Mouse (Mus musculus): ENCODE results near the gene Tdrd9. TPM values are rescaled to one million over a fixed set of nuclear protein-coding genes. Genes with fewer than 3 reads are reported as not detected.
A peak's percentile ranks its signal among the peaks of the same experiment; 100 is the strongest.

Tdrd9 gene
- polyA plus RNA-seq, 1 experiment from 2014 or later, result 0.18 TPM

DNA sequence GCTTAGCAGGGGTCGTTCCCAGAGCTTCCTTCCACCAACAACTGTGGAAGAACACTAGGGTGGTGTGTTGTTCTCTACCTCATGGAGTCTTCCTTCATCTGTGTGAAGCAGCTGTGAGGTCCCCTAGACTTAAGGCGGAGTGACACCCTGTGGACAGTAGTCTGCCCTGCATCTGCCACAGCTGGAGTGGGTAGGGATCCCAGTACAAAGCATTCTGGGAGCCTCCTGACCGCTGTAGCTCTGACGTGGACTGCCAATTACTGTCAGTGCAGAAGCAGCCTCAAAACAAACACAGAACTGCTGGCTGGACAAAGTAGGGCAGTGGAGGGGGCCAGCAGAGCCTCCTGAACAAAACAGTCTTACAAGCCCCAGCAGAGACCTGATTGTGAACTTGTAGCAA is 129.7 kb downstream of the Tdrd9 start:
- no peak overlapping the region for H3K4me2 ChIP-seq
- no peaks in the 10 kb centered on the region for H3K27me3 ChIP-seq (ENCODE audit: insufficient read depth, low read length)
- DNase-seq (peak; percentile 54), ATAC-seq (ENCODE audit: insufficient read depth) (no peak)
- TF ChIP-seq CTCF (IDR thresholded peaks at IDR 0.05; ENCODE audit: low read depth), result peak; percentile 50
- H3K27ac ChIP-seq (ENCODE audit: low read depth), result no peak overlapping the region
- H3K9ac ChIP-seq, result no peak overlapping the region
- peaks cover 3% of the 10 kb centered on the region; the same call in 1 of the 2 replicates for H3K4me1 ChIP-seq (ENCODE audit: insufficient read depth)
- no peaks in the 10 kb centered on the region for H3K9me3 ChIP-seq (ENCODE audit: low read depth, low read length)
- no peak overlapping the region for H3K4me3 ChIP-seq (ENCODE audit: low read depth, low read length)
- WGBS, result 41% methylated on average over 4 of the region's 4 CpGs
- H3K36me3 ChIP-seq (ENCODE audit: insufficient read depth), result no peaks in the 10 kb centered on the region

- no peak for TF ChIP-seq CTCF (IDR thresholded peaks at IDR 0.05; ENCODE audit: low read depth)
- Histone ChIP-seq H3K4me3 (ENCODE audit: low read depth, low read length) (no peak overlapping the region), H3K27ac (ENCODE audit: low read depth) (no peak overlapping the region), H3K27me3 (ENCODE audit: insufficient read depth, low read length) (no peaks in the 10 kb centered on the region), H3K9me3 (ENCODE audit: low read depth, low read length) (no peaks in the 10 kb centered on the region), H3K36me3 (ENCODE audit: insufficient read depth) (no peaks in the 10 kb centered on the region), H3K4me1 (ENCODE audit: insufficient read depth) (no peaks in the 10 kb centered on the region), H3K9ac (no peak overlapping the region), H3K4me2 (no peak overlapping the region)
- ATAC-seq (ENCODE audit: insufficient read depth) (no peak), DNase-seq (no peak)
- WGBS, result 81% methylated on average over 5 of the region's 5 CpGs
Measured at GRCm38 (mm10) chr12:112103179-112103578, 131.8 kb downstream of the Tdrd9 start.

DNA sequence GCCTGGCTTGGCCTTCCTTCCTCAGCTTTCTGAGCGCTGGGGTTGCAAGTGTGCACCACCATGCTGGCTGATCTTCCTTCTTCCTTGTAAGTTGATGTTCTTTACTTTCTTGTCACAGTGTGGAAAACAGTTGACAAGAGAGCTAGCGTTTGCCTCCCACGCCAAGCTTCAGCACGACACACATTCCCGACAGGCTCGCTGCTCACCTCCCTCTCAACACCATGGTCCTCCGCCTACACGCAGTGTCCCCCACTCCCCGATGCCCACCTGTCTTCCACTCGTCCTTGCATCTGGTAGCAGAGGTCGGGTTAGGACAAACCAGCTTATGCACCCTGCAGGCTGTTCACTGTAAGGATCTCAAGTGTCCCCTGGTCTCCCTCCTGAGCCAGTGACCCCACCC is 133.5 kb downstream of the Tdrd9 start:
- Histone ChIP-seq H3K27me3 (ENCODE audit: insufficient read depth, low read length) (no peaks in the 10 kb centered on the region), H3K9ac (no peak overlapping the region), H3K4me1 (ENCODE audit: insufficient read depth) (no peaks in the 10 kb centered on the region), H3K4me2 (no peak overlapping the region), H3K9me3 (ENCODE audit: low read depth, low read length) (no peaks in the 10 kb centered on the region), H3K36me3 (ENCODE audit: insufficient read depth) (no peaks in the 10 kb centered on the region), H3K27ac (ENCODE audit: low read depth) (no peak overlapping the region), H3K4me3 (ENCODE audit: low read depth, low read length) (no peak overlapping the region)
- ATAC-seq (ENCODE audit: insufficient read depth) (no peak), DNase-seq (no peak)
- WGBS, result 83% methylated on average over 11 of the region's 11 CpGs
- TF ChIP-seq CTCF (IDR thresholded peaks at IDR 0.05; ENCODE audit: low read depth), result no peak

GRCm38 (mm10) chr12:112106541-112106971 is 135.2 kb downstream of the Tdrd9 start, which contains the start of gene Aspg:
Aspg (plus strand) TSS chr12:112106679.
- no peaks in the 10 kb centered on the region for H3K27me3 ChIP-seq (ENCODE audit: insufficient read depth, low read length)
- peak; percentile 90 for ATAC-seq (ENCODE audit: insufficient read depth)

DNA sequence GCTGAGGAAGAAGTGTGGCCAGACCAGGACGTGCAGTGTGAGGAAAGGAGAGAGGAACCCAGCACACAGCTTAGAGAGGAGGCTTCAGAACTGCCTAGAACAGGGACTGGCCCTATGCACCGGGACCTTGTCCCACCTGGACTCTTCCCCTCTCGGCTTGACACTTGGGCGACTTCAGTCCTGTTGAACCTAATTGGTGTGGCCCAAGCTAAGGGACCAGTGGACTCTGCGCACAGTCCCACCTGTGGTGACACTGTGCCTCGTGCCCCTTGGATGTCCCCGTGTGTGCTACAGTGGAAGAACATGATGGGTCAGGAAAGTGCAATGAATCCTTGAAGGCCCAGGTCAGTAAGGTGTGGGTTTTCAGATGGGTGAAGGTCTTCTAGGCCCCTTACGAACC is 136.3 kb downstream of the Tdrd9 start:
- WGBS, result 92% methylated on average over 8 of the region's 8 CpGs
- H3K9me3 ChIP-seq (ENCODE audit: low read depth, low read length), result no peaks in the 10 kb centered on the region
- H3K4me2 ChIP-seq, result no peak overlapping the region; the same call in 1 of the 2 replicates
- H3K36me3 ChIP-seq (ENCODE audit: insufficient read depth), result no peaks in the 10 kb centered on the region
- H3K4me1 ChIP-seq (ENCODE audit: insufficient read depth), result no peaks in the 10 kb centered on the region
- no peaks in the 10 kb centered on the region for H3K27me3 ChIP-seq (ENCODE audit: insufficient read depth, low read length)
- H3K27ac ChIP-seq (ENCODE audit: low read depth), result no peak overlapping the region
- ATAC-seq (ENCODE audit: insufficient read depth), result no peak
- H3K9ac ChIP-seq, result no peak overlapping the region
- no peak for TF ChIP-seq CTCF (IDR thresholded peaks at IDR 0.05; ENCODE audit: low read depth)
- no peak overlapping the region for H3K4me3 ChIP-seq (ENCODE audit: low read depth, low read length)
- DNase-seq, result no peak

More at GRCm38 (mm10) chr12:112106541-112106971, 135.2 kb downstream of the Tdrd9 start, which contains the start of gene Aspg:
- Histone ChIP-seq H3K27ac (ENCODE audit: low read depth) (no peak within 1 kb of the TSS), H3K9me3 (ENCODE audit: low read depth, low read length) (no peaks in the 10 kb centered on the region), H3K4me3 (ENCODE audit: low read depth, low read length) (peak within 1 kb of the TSS; percentile 29), H3K36me3 (ENCODE audit: insufficient read depth) (no peaks in the 10 kb centered on the region), H3K9ac (no peak within 1 kb of the TSS), H3K4me2 (peak within 1 kb of the TSS; percentile 56), H3K4me1 (ENCODE audit: insufficient read depth) (no peaks in the 10 kb centered on the region)
- under 1% methylated on average over 14 of the region's 14 CpGs for WGBS
- TF ChIP-seq CTCF (IDR thresholded peaks at IDR 0.05; ENCODE audit: low read depth), result no peak
- peak; percentile 73 for DNase-seq

- 74% methylated on average over 11 of the region's 11 CpGs for WGBS
Measured at GRCm38 (mm10) chr12:112108696-112109445, 137.5 kb downstream of the Tdrd9 start.

DNA sequence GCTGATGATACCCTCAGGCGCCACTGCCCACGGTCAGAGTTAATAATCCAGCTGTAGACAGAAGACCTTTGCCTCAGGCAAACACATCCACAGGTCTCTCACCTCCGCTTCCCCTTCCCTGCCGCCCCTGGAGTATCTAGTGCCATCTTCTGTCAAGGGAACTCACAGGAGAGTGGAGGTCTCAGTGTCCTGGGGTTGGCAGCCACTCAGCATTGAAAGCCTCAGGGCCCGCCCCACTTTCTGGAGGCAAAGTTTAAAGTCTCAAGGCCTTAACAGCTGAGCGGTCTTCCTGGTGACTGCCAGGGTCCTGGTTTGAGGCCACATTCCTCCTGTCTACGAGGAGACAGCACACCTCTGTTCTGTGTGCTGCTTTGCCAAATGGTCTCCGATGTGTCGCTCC is 138.3 kb downstream of the Tdrd9 start:
- TF ChIP-seq CTCF (IDR thresholded peaks at IDR 0.05; ENCODE audit: low read depth), result no peak
- no peak overlapping the region for H3K4me2 ChIP-seq
- ATAC-seq (ENCODE audit: insufficient read depth) (no peak), DNase-seq (no peak)
- no peaks in the 10 kb centered on the region for H3K36me3 ChIP-seq (ENCODE audit: insufficient read depth)
- H3K9me3 ChIP-seq (ENCODE audit: low read depth, low read length), result no peaks in the 10 kb centered on the region
- H3K4me3 ChIP-seq (ENCODE audit: low read depth, low read length), result no peak overlapping the region
- no peaks in the 10 kb centered on the region for H3K27me3 ChIP-seq (ENCODE audit: insufficient read depth, low read length)
- no peak overlapping the region for H3K9ac ChIP-seq
- no peak overlapping the region for H3K27ac ChIP-seq (ENCODE audit: low read depth)
- H3K4me1 ChIP-seq (ENCODE audit: insufficient read depth), result no peaks in the 10 kb centered on the region
- WGBS, result 69% methylated on average over 9 of the region's 9 CpGs

More at GRCm38 (mm10) chr12:112108696-112109445, 137.5 kb downstream of the Tdrd9 start:
- H3K4me1 ChIP-seq (ENCODE audit: insufficient read depth), result no peaks in the 10 kb centered on the region
- no peak overlapping the region for H3K27ac ChIP-seq (ENCODE audit: low read depth)
- no peak overlapping the region for H3K9ac ChIP-seq
- DNase-seq (no peak), ATAC-seq (ENCODE audit: insufficient read depth) (no peak)
- H3K27me3 ChIP-seq (ENCODE audit: insufficient read depth, low read length), result no peaks in the 10 kb centered on the region
- H3K36me3 ChIP-seq (ENCODE audit: insufficient read depth), result no peaks in the 10 kb centered on the region
- no peak overlapping the region for H3K4me2 ChIP-seq
- no peak overlapping the region for H3K4me3 ChIP-seq (ENCODE audit: low read depth, low read length)
- H3K9me3 ChIP-seq (ENCODE audit: low read depth, low read length), result no peaks in the 10 kb centered on the region
- TF ChIP-seq CTCF (IDR thresholded peaks at IDR 0.05; ENCODE audit: low read depth), result no peak
